Mouse (Mus musculus) central nervous system, embryonic 11.5 days (tissue): Measurements from ENCODE around the gene Olfr175-ps1. TPM values are rescaled to one million over a fixed set of nuclear protein-coding genes. Genes with fewer than 3 reads are reported as not detected.

Experiments
- polyA plus RNA-seq: library from polyadenylated mRNA; depleted of rRNA; stranded (reverse); fragments of >200 nt; gene quantifications from 2 replicates; pipeline ENCODE4 v1.2.3, GENCODE M21; 2012; rRNA removed

Olfr175-ps1 gene
- polyA plus RNA-seq, result not detected in 2 replicates

GRCm38 (mm10) chr16:58826732-58827319 lies at the start of gene Olfr175-ps1:
TSS of gene Olfr175-ps1 (minus strand) at chr16:58826782.

GRCm38 (mm10) chr16:58874668-58875067 lies 48.1 kb upstream of the Olfr175-ps1 start, which contains the start of gene Olfr177:
TSS of gene Olfr177 (minus strand) at chr16:58874768.

GRCm38 (mm10) chr16:58800168-58800567 lies 26.4 kb downstream of the Olfr175-ps1 start, which contains the start of gene Olfr173:
TSS of gene Olfr173 (minus strand) at chr16:58800268.

Other genes starting within 250 kb of the Olfr175-ps1 start
- not detected in 2 replicates for gene Gm813, start 209.8 kb downstream of the Olfr175-ps1 start, polyA plus RNA-seq
- gene E330017A01Rik, start 188.0 kb downstream of the Olfr175-ps1 start, polyA plus RNA-seq, result not detected in 2 replicates
- 29.5 and 45.9 TPM in 2 replicates for gene Cpox, start 156.5 kb downstream of the Olfr175-ps1 start, polyA plus RNA-seq
- gene Gpr15, start 107.7 kb downstream of the Olfr175-ps1 start, polyA plus RNA-seq, result 0.06 and 0.25 TPM in 2 replicates
- 71.1 and 85.0 TPM in 2 replicates for gene Cldnd1, start 98.9 kb downstream of the Olfr175-ps1 start, polyA plus RNA-seq
- gene Olfr172, start 63.6 kb downstream of the Olfr175-ps1 start, polyA plus RNA-seq, result not detected in 2 replicates
- gene Olfr173, start 26.5 kb downstream of the Olfr175-ps1 start, polyA plus RNA-seq, result not detected in 2 replicates
- gene Olfr177, start 48.0 kb upstream of the Olfr175-ps1 start, polyA plus RNA-seq, result not detected in 2 replicates
- not detected in 2 replicates for gene Olfr178, start 65.3 kb upstream of the Olfr175-ps1 start, polyA plus RNA-seq
- gene Olfr181, start 102.0 kb upstream of the Olfr175-ps1 start, polyA plus RNA-seq, result not detected in 2 replicates
- gene Olfr180, start 102.6 kb upstream of the Olfr175-ps1 start, polyA plus RNA-seq, result not detected in 2 replicates
- gene Olfr183, start 168.6 kb upstream of the Olfr175-ps1 start, polyA plus RNA-seq, result not detected in 2 replicates
- not detected in 2 replicates for gene Olfr186, start 203.5 kb upstream of the Olfr175-ps1 start, polyA plus RNA-seq
- gene Olfr187, start 213.0 kb upstream of the Olfr175-ps1 start, polyA plus RNA-seq, result not detected in 2 replicates